Comparison of ENCODE assay signal across 13 mouse cellular contexts in the genomic region with DNA sequence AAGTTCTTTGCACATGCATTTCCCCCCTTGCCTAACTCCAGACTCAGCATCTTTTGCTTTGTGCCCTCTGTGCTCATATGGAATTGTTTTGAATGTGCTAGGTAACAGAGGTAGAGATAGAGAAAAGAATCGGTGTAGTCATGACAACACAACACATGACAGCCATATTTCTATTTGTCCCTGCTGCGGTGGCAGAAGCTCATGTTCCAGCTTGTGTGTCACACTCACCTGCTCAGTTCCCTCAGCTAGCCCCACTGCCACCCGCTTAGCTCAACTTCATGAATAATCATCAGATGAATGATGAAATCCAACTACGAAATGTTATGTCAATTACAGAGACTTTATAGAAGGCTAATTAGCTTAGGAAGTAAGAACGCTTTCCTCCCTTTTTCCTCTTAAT.
"Had no signal": no experiment of that assay in that cellular context is flagged by ENCODE, and none has a peak within 500 bp of the region (broad histone marks: within the 10 kb centered on the region; RNA-seq: fewer than 3 reads in every experiment).

No protein-coding gene starts in this region.

- H3K9me3 ChIP-seq: limb, embryonic 13.5 days; neural tube, embryonic 15.5 days had no signal

- H3K27me3 ChIP-seq: limb, embryonic 13.5 days; neural tube, embryonic 15.5 days had no signal

- ATAC-seq: intestine, postnatal 0 days had no signal

- H3K4me3 ChIP-seq: limb, embryonic 13.5 days; myocyte; neural tube, embryonic 15.5 days had no signal

- H3K27ac ChIP-seq: limb, embryonic 13.5 days; liver, embryonic 14.5 days; neural tube, embryonic 15.5 days had no signal

- DNase-seq: kidney, adult 8-10 months; kidney, postnatal 25 days; left cerebral cortex, postnatal 4 days; lung, adult 18-20 months; right cerebral cortex, postnatal 4 days; spleen, adult 18-20 months; thymus, adult 18-20 months; thymus, postnatal 14 days had no signal

- H3K36me3 ChIP-seq: limb, embryonic 13.5 days; neural tube, embryonic 15.5 days had no signal

- H3K4me1 ChIP-seq: neural tube, embryonic 15.5 days had no signal

- H3K4me2 ChIP-seq: limb, embryonic 13.5 days; neural tube, embryonic 15.5 days had no signal

- H3K9ac ChIP-seq: limb, embryonic 13.5 days; liver, embryonic 14.5 days; neural tube, embryonic 15.5 days had no signal
